Mouse (Mus musculus) small intestine, adult 2 months (tissue): ENCODE data around the gene Mgrn1. TPM values are rescaled to one million over a fixed set of nuclear protein-coding genes. Genes with fewer than 3 reads are reported as not detected.

Experiments
- H3K27ac ChIP-seq: fragments of 200-500 bp; 2 replicates; pipeline ENCODE4 v1.5.1; 2012; ENCODE audit warnings: low read depth, low read length, control low read depth, inconsistent platforms; ENCODE audit not compliant: insufficient read depth
- H3K27me3 ChIP-seq: fragments of 200-500 bp; 2 replicates; pipeline ENCODE4 v1.6.1; 2012; ENCODE audit warnings: mild to moderate bottlenecking, moderate library complexity, low read length, inconsistent platforms; ENCODE audit not compliant: control insufficient read depth, insufficient read depth
- H3K36me3 ChIP-seq: fragments of 200-500 bp; 2 replicates; pipeline ENCODE4 v1.6.1; 2012; ENCODE audit warnings: mild to moderate bottlenecking, low read length, control low read depth, inconsistent platforms; ENCODE audit not compliant: control insufficient read depth, insufficient read depth
- H3K4me1 ChIP-seq: fragments of 200-500 bp; 2 replicates; pipeline ENCODE4 v1.6.1; 2012; ENCODE audit warnings: low read length, inconsistent platforms, mixed read lengths; ENCODE audit not compliant: control insufficient read depth, insufficient read depth, insufficient read length
- H3K4me3 ChIP-seq: fragments of 200-500 bp; 2 replicates; pipeline ENCODE4 v1.5.1; 2012; ENCODE audit warnings: low read depth, mild to moderate bottlenecking, control low read depth, inconsistent platforms, low read length, moderate library complexity
- CTCF ChIP-seq: fragments of 200-500 bp; IDR thresholded peaks from 2 replicates; pipeline ENCODE4 v1.5.1; 2012; ENCODE audit warnings: low read depth, mild to moderate bottlenecking, control low read depth, inconsistent platforms, low read length, moderate library complexity, mixed read lengths; ENCODE audit not compliant: insufficient replicate concordance, insufficient read length; ENCODE audit errors: extremely low read depth
- POLR2A ChIP-seq: fragments of 200-500 bp; IDR thresholded peaks from 2 replicates; pipeline ENCODE4 v1.6.1; 2012; ENCODE audit warnings: low read depth, mild to moderate bottlenecking, control low read depth, inconsistent platforms, low read length, moderate library complexity
- WGBS: fragments of 180-500 bp; shearing (Covaris S2); methylation state at CpG from one replicate; pipeline ENCODE4 v1.1.7; 2018; 5-methylcytosine and 5-hydroxymethylcytosine counted together
- polyA plus RNA-seq: library from polyadenylated mRNA; depleted of rRNA; stranded (reverse); fragments of >200 nt; gene quantifications from 2 replicates; pipeline ENCODE4 v1.2.3, GENCODE M21; 2012; rRNA removed

Gene Mgrn1
- polyA plus RNA-seq, result 81.9 and 164 TPM in 2 replicates

GRCm38 (mm10) chr16:4885760-4886689, at the start of gene Mgrn1:
Mgrn1 (plus strand) TSS chr16:4886249.
- Histone ChIP-seq H3K4me3 (peak within 1 kb of the TSS; percentile 87), H3K27ac (peak within 1 kb of the TSS; percentile 90), H3K36me3 (peaks cover 2% of the 10 kb centered on the region), H3K4me1 (peaks cover 29% of the 10 kb centered on the region; the same call in 1 of the 2 replicates), H3K27me3 (no peaks in the 10 kb centered on the region)
- WGBS, result under 1% methylated on average over 74 of the region's 74 CpGs
- no peak for TF ChIP-seq POLR2A
- TF ChIP-seq CTCF, result no peak

GRCm38 (mm10) chr16:4837631-4838030, 48.4 kb upstream of the Mgrn1 start:
- H3K36me3 ChIP-seq, result no peaks in the 10 kb centered on the region
- WGBS, result 85% methylated on average over 3 of the region's 3 CpGs
- TF ChIP-seq CTCF (no peak), POLR2A (no peak)

GRCm38 (mm10) chr16:4839552-4839951, 46.5 kb upstream of the Mgrn1 start:
- TF ChIP-seq POLR2A, result no peak
- no peak for TF ChIP-seq CTCF
- 82% methylated on average over 3 of the region's 3 CpGs for WGBS

More at GRCm38 (mm10) chr16:4837631-4838030, 48.4 kb upstream of the Mgrn1 start:
- Histone ChIP-seq H3K4me3 (no peak overlapping the region), H3K27me3 (no peaks in the 10 kb centered on the region), H3K27ac (no peak overlapping the region), H3K4me1 (no peaks in the 10 kb centered on the region)

GRCm38 (mm10) chr16:4840231-4840630, 45.8 kb upstream of the Mgrn1 start:
- no peaks in the 10 kb centered on the region for H3K27me3 ChIP-seq
- TF ChIP-seq CTCF, result no peak
- no peak for TF ChIP-seq POLR2A
- no peaks in the 10 kb centered on the region for H3K36me3 ChIP-seq
- H3K27ac ChIP-seq, result no peak overlapping the region
- H3K4me3 ChIP-seq, result no peak overlapping the region
- 66% methylated on average over 8 of the region's 8 CpGs for WGBS
- H3K4me1 ChIP-seq, result no peaks in the 10 kb centered on the region

More at GRCm38 (mm10) chr16:4839552-4839951, 46.5 kb upstream of the Mgrn1 start:
- Histone ChIP-seq H3K27me3 (no peaks in the 10 kb centered on the region), H3K27ac (no peak overlapping the region), H3K4me1 (no peaks in the 10 kb centered on the region), H3K36me3 (no peaks in the 10 kb centered on the region), H3K4me3 (no peak overlapping the region)

GRCm38 (mm10) chr16:4847041-4847440, 39.0 kb upstream of the Mgrn1 start:
- whole genome bisulfite sequencing, result 82% methylated on average over 3 of the region's 3 CpGs
- Histone ChIP-seq H3K27ac (no peak overlapping the region), H3K36me3 (no peaks in the 10 kb centered on the region), H3K4me1 (no peaks in the 10 kb centered on the region), H3K27me3 (no peaks in the 10 kb centered on the region), H3K4me3 (no peak overlapping the region)
- TF ChIP-seq CTCF (no peak), POLR2A (no peak)

- Histone ChIP-seq H3K27me3 (no peaks in the 10 kb centered on the region), H3K4me1 (no peaks in the 10 kb centered on the region), H3K4me3 (no peak overlapping the region), H3K27ac (no peak overlapping the region), H3K36me3 (no peaks in the 10 kb centered on the region)
- 90% methylated on average over 2 of the region's 2 CpGs for WGBS
- TF ChIP-seq CTCF, result no peak
- TF ChIP-seq POLR2A, result no peak
Measured at GRCm38 (mm10) chr16:4848090-4848489, 38.0 kb upstream of the Mgrn1 start.

- TF ChIP-seq POLR2A, result no peak
- no peak for TF ChIP-seq CTCF
- WGBS, result 69% methylated on average over 7 of the region's 7 CpGs
- no peak overlapping the region for H3K27ac ChIP-seq
- H3K4me1 ChIP-seq, result peaks cover 3% of the 10 kb centered on the region; the same call in 1 of the 2 replicates
- no peaks in the 10 kb centered on the region for H3K27me3 ChIP-seq
- H3K36me3 ChIP-seq, result no peaks in the 10 kb centered on the region
- H3K4me3 ChIP-seq, result no peak overlapping the region
Measured at GRCm38 (mm10) chr16:4850361-4850760, 35.7 kb upstream of the Mgrn1 start.
